Mouse (Mus musculus) heart, adult 9 months (tissue): ENCODE measurements around the gene Gm49383.
"Not testable (repeated sequence)": the region's sequence is repeated elsewhere in the genome, so short reads cannot be mapped to it uniquely, and the experiment has no call there.

Experiments
- DNase-seq, 2 experiments: peaks; one replicate each; pipeline ENCODE4 v3.0.0; 2022; ENCODE audit warnings: low spot score in 2 of 2

Gene Gm49383

DNA sequence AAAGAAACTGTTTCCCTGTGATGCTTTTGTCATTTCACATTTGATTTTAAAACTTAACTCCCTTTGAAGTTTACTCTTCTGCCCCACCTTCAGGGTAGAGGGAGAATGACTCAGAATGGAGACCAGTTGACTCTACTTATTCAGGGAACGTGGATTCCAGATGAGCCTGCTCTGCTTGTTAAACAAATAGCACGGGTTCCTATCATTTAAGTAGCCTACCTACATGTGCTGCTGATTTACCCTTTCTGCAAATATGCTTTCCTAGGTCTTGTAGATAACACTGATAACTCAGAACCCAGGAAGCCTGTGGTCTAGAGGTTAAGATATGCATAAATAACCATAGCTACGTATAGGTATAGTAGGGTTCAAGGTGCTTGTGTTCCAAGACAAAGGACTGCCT is 32.0 kb downstream of the Gm49383 start:
- DNase-seq = no peak

- DNase-seq = not testable (repeated sequence)
Observed at GRCm38 (mm10) chr12:69163586-69163985, 33.3 kb downstream of the Gm49383 start.

DNA sequence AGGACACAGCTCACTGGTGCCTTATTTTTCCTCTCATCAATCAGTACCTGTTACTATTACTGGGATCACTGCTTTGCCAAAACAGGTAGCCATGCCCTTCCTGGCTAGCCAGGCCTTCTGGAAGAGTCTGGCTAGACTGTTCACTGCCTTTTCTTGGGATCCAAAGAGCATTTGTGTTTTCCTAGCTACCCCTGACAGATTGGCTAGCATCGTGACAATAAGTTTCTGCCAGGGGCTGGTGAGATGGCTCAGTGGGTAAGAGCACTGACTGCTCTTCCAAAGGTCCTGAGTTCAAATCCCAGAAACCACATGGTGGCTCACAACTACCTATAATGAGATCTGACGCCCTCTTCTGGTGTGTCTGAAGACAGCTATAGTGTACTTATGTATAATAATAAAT is 36.2 kb downstream of the Gm49383 start:
- not testable (repeated sequence) for DNase-seq

DNA sequence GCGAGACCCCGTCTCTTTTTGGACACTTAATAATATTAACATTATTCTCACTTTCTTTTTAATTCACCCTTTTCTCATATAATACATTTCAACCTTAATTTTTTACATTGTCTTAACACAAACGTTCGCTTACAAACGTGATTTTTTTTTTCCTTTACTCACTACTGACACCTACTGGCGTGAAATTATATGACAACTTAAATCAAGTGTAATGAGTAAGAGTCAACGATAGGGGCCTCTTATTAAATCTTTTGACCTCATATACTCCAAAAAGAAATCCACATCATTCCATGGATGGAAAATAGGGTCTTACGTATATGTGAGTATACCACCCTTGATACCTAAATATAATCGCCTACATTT is 37.3 kb downstream of the Gm49383 start:
- DNase-seq = peak; percentile 21 to 61

DNA sequence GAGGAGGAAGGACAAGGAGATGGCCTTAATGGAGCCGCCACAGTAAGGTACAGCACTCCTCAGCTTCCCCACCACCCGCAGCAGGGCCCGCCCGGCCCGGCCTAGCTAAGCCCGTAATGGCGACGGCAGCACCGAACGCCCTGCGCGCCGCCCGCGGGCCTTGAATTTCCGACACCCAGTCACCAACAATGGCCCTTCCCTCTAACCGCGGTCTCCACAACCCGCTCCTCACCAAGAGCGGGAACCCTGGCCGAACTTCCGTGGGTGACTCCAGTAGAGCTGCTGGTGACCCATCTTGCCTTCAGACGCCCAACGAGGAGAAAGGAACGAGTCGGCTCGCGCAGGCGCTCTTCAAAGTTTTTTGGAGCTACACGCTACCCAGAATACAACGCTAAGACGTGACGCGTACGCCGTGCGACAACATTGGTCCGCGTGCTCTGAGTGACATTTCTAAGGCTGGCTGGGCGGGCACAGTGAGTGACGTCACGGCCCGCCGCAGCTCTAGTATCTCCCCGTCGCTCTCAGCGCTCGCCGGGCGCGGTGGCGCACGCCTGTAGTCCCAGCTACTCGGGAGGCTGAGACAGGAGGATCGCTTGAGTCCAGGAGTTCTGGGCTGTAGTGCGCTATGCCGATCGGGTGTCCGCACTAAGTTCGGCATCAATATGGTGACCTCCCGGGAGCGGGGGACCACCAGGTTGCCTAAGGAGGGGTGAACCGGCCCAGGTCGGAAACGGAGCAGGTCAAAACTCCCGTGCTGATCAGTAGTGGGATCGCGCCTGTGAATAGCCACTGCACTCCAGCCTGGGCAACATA is 37.9 kb downstream of the Gm49383 start, which contains the start of gene Rps29:
Rps29 (minus strand) TSS at position 422 of the 813 bp plus-strand sequence.
- DNase-seq = peak; percentile 97 to 98

GRCm38 (mm10) chr12:69158366-69158764 is 38.5 kb downstream of the Gm49383 start:
- peak in 1 of 2 experiments; percentile 16 for DNase-seq

GRCm38 (mm10) chr12:69157107-69157506 is 39.8 kb downstream of the Gm49383 start:
- no peak for DNase-seq

DNA sequence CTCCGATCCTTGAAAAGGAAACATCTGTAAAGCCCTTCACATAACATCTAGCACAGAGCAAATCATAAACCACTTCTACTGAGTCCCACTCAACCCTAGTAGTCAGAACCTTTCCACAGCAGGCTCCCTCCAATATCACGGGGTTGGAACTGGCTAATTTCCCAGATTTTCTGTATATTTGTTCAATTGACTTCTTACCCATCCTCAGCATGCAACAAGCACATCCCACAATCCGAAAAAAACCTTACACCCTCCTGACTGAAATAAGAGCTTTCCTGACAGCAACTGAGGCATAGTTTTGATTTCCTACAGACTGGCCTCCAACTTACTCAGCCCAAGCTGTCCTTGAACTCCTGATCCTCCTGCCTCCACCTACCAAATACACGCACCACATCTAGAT is 40.5 kb downstream of the Gm49383 start:
- no peak for DNase-seq

GRCm38 (mm10) chr12:69155923-69156322 is 41.0 kb downstream of the Gm49383 start:
- DNase-seq = no peak

DNA sequence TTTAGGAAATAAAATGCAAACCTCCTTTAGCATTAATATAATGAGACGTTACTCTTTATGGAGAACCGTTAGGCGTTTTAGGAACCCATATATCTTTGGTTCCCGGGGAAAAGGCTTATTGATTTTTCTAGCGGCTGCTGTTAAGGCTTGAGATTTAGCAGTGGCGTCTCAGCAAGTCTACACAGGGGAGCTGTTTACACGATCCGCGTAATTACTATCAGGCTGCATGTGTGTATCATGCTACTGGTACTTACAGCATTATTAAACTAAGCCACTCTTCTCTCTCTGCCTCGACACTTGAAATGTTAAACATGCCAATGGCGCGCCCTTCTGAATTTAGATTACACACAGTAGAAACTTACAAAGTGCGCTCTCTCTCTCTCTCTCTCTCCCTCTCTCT is 46.9 kb downstream of the Gm49383 start:
- no peak for DNase-seq

GRCm38 (mm10) chr12:69147166-69147735 is 49.7 kb downstream of the Gm49383 start:
- peak; percentile 31 to 49 for DNase-seq

- DNase-seq = no peak
Observed at GRCm38 (mm10) chr12:69143460-69143859, 53.4 kb downstream of the Gm49383 start.

GRCm38 (mm10) chr12:69139841-69140240 is 57.1 kb downstream of the Gm49383 start:
- DNase-seq = no peak

DNA sequence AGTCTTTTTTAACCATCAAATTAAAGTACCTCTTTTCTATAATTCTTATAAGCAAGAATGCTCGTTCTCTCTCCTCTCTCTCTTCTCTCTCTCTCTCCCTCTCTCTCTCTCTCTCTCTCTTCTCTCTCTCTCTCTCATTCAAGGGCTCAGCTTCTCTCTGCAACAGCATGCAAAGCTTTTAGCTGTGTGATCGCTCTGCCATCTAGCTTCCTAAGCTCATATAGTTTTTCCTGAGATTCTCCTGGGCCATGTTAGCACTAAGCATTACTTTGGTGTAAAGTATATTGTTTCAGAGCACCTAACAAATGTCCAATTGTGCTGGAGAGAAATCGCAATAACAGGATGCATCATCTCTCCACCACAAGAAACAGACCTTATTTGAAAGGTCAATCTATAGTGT is 57.7 kb downstream of the Gm49383 start:
- DNase-seq = no peak
